Mouse (Mus musculus): Measurements from ENCODE around the gene Lhx5.

DNA sequence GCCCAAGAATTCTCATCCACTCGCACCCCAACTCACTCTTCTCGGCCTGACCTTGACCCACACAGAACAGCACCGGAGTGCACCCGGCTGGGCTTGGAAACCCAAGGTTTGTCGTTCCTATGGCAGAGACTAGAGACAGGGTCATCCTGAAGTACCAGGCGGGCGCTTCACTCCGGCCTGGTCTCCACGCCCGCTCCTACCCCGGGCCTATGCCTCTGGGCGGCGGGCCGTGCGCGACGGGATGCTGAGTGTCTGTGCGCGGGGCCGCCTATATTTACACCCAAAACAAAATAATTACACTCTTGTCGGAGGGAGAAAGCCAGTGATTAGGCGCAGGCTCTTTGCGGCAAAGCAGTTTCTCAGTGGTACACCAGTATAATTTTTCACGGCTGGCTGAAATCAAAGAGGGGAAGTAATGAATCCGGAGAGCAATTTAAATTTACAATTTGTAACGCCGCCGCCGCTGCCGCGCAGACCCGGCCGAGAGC, 4.0 kb upstream of the Lhx5 start:
- TF ChIP-seq CTCF (IDR thresholded peaks at IDR 0.05; ENCODE audit: low read depth, low read length) (no peak), TAL1 (conservative IDR thresholded peaks at IDR 0.05; ENCODE audit: low read depth, low read length) (no peak)
